ENCODE assay signal across 22 mouse cellular contexts in the genomic region with DNA sequence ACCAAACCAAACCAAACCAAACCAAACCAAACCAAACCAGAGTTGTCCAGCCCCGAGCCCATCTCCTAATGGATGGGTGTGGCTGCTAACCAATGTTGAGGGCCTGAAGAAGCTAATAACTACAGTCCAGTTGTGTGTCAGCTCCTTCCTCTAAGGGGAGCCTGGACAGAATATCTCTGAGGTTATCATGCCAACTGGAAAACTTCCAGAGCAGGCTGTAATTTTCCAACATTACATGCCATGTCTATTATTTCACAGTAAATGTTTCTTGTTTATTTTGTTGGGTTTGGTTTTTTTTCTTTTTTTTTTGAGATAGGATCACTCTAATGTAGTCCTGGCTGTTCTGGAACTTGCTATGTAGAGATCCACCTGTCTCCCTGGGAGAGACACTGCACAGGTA.
"Had no signal": no experiment of that assay in that cellular context is flagged by ENCODE, and none has a peak within 500 bp of the region (broad histone marks: within the 10 kb centered on the region; RNA-seq: fewer than 3 reads in every experiment).

No protein-coding gene starts in this region.

- DNase-seq: kidney, adult 8-10 months; liver; lung, adult 18-20 months; lung, postnatal 10 days; lung, postnatal 36 days; retina, postnatal 1 day; right cerebral cortex, postnatal 25 days; spleen, adult 18-20 months; thymus, postnatal 25 days had no signal

- H3K27ac ChIP-seq: kidney, postnatal 0 days; limb, embryonic 10.5 days; limb, embryonic 13.5 days; liver, embryonic 12.5 days; liver, embryonic 15.5 days; lung, embryonic 15.5 days; midbrain, embryonic 10.5 days; midbrain, embryonic 13.5 days; neural tube, embryonic 13.5 days; stomach, embryonic 15.5 days had no signal

- H3K9me3 ChIP-seq: limb, embryonic 10.5 days; limb, embryonic 13.5 days; liver, embryonic 12.5 days; liver, embryonic 15.5 days; lung, embryonic 15.5 days; megakaryocyte, embryonic 14.5 days; midbrain, embryonic 10.5 days; midbrain, embryonic 13.5 days; neural tube, embryonic 13.5 days; stomach, embryonic 15.5 days had no signal

- H3K4me3 ChIP-seq: limb, embryonic 10.5 days; limb, embryonic 13.5 days; liver, embryonic 12.5 days; liver, embryonic 15.5 days; lung, embryonic 15.5 days; megakaryocyte, embryonic 14.5 days; midbrain, embryonic 10.5 days; midbrain, embryonic 13.5 days; myocyte; neural tube, embryonic 13.5 days; stomach, embryonic 15.5 days had no signal

- H3K9ac ChIP-seq: limb, embryonic 13.5 days; liver, embryonic 12.5 days; liver, embryonic 15.5 days; lung, embryonic 15.5 days; midbrain, embryonic 13.5 days; neural tube, embryonic 13.5 days; stomach, embryonic 15.5 days had no signal

- H3K27me3 ChIP-seq: limb, embryonic 13.5 days; lung, embryonic 15.5 days; midbrain, embryonic 13.5 days; neural tube, embryonic 13.5 days; stomach, embryonic 15.5 days had no signal

- ATAC-seq: liver, embryonic 12.5 days; midbrain, embryonic 13.5 days; midbrain, embryonic 16.5 days had no signal

- H3K36me3 ChIP-seq: limb, embryonic 10.5 days; limb, embryonic 13.5 days; liver, embryonic 12.5 days; liver, embryonic 15.5 days; lung, embryonic 15.5 days; midbrain, embryonic 10.5 days; midbrain, embryonic 13.5 days; neural tube, embryonic 13.5 days; stomach, embryonic 15.5 days had no signal

- H3K4me2 ChIP-seq: limb, embryonic 13.5 days; liver, embryonic 12.5 days; liver, embryonic 15.5 days; lung, embryonic 15.5 days; midbrain, embryonic 13.5 days; neural tube, embryonic 13.5 days; stomach, embryonic 15.5 days had no signal

- H3K4me1 ChIP-seq: limb, embryonic 13.5 days; lung, embryonic 15.5 days; midbrain, embryonic 13.5 days; stomach, embryonic 15.5 days had no signal
